Mouse (Mus musculus): ENCODE measurements around the gene Paxx. TPM values are rescaled to one million over a fixed set of nuclear protein-coding genes. Genes with fewer than 3 reads are reported as not detected.

Paxx gene
- polyA plus RNA-seq, 1 experiment from 2014 or later: 85.7 TPM

- H3K27me3 ChIP-seq: no peaks in the 10 kb centered on the region
- H3K4me1 ChIP-seq (replicated peaks): no peaks in the 10 kb centered on the region
- H3K4me2 ChIP-seq (replicated peaks): no peak overlapping the region
- H3K4me3 ChIP-seq (replicated peaks): no peak overlapping the region
- no peak for ATAC-seq
- H3K9ac ChIP-seq (replicated peaks): no peak overlapping the region
- no peaks in the 10 kb centered on the region for H3K36me3 ChIP-seq
- H3K9me3 ChIP-seq: no peaks in the 10 kb centered on the region
- no peak overlapping the region for H3K27ac ChIP-seq
- 95% methylated on average over 3 of the region's 3 CpGs for WGBS
These were observed 17.2 kb upstream of the Paxx start for GRCm38 (mm10) chr2:25477967-25478675.

- Histone ChIP-seq H3K4me2 (replicated peaks) (no peak overlapping the region), H3K27me3 (no peaks in the 10 kb centered on the region), H3K9me3 (no peaks in the 10 kb centered on the region), H3K4me3 (replicated peaks) (no peak overlapping the region), H3K36me3 (no peaks in the 10 kb centered on the region), H3K9ac (replicated peaks) (no peak overlapping the region), H3K4me1 (replicated peaks) (no peaks in the 10 kb centered on the region), H3K27ac (no peak overlapping the region)
- WGBS: 93% methylated on average over 8 of the region's 8 CpGs
- ATAC-seq: no peak
These were observed 16.6 kb upstream of the Paxx start for GRCm38 (mm10) chr2:25477541-25477940.

GRCm38 (mm10) chr2:25472550-25472949 lies 11.7 kb upstream of the Paxx start:
- no peaks in the 10 kb centered on the region for H3K27me3 ChIP-seq
- no peaks in the 10 kb centered on the region for H3K36me3 ChIP-seq
- no peak overlapping the region for H3K4me3 ChIP-seq (replicated peaks)
- H3K4me1 ChIP-seq (replicated peaks): peaks cover 16% of the 10 kb centered on the region
- 70% methylated on average over 2 of the region's 2 CpGs for WGBS
- no peak overlapping the region for H3K4me2 ChIP-seq (replicated peaks)
- H3K27ac ChIP-seq: no peak overlapping the region
- H3K9ac ChIP-seq (replicated peaks): no peak overlapping the region
- H3K9me3 ChIP-seq: no peaks in the 10 kb centered on the region
- no peak for ATAC-seq

GRCm38 (mm10) chr2:25469969-25470368 lies 9.1 kb upstream of the Paxx start, which contains the start of gene Ptgds:
TSS of gene Ptgds (minus strand) at chr2:25470046.
- Histone ChIP-seq H3K4me1 (replicated peaks) (peaks cover 35% of the 10 kb centered on the region), H3K9ac (replicated peaks) (no peak within 1 kb of the TSS), H3K36me3 (no peaks in the 10 kb centered on the region), H3K9me3 (no peaks in the 10 kb centered on the region), H3K27me3 (no peaks in the 10 kb centered on the region), H3K4me3 (replicated peaks) (no peak within 1 kb of the TSS), H3K4me2 (replicated peaks) (no peak within 1 kb of the TSS), H3K27ac (0 out of 2 replicates have a peak within 1 kb of the TSS, but pooled peaks have one; percentile 36)
- WGBS: 71% methylated on average over 6 of the region's 6 CpGs
- ATAC-seq: no peak

- Histone ChIP-seq H3K4me1 (replicated peaks) (peaks cover 35% of the 10 kb centered on the region), H3K4me3 (replicated peaks) (no peak overlapping the region), H3K9ac (replicated peaks) (no peak overlapping the region), H3K4me2 (replicated peaks) (no peak overlapping the region), H3K36me3 (no peaks in the 10 kb centered on the region), H3K27me3 (no peaks in the 10 kb centered on the region), H3K9me3 (no peaks in the 10 kb centered on the region), H3K27ac (0 out of 2 replicates have a peak overlapping the region, but pooled peaks have one; percentile 36)
- whole genome bisulfite sequencing: 75% methylated on average over 10 of the region's 10 CpGs
- peak; percentile 70 for ATAC-seq
These were observed 8.3 kb upstream of the Paxx start for GRCm38 (mm10) chr2:25468962-25469915.

GRCm38 (mm10) chr2:25467606-25468303 lies 6.9 kb upstream of the Paxx start:
- Histone ChIP-seq H3K9me3 (no peaks in the 10 kb centered on the region), H3K27me3 (no peaks in the 10 kb centered on the region), H3K27ac (no peak overlapping the region), H3K4me2 (replicated peaks) (no peak overlapping the region), H3K4me1 (replicated peaks) (peaks cover 35% of the 10 kb centered on the region), H3K9ac (replicated peaks) (no peak overlapping the region), H3K4me3 (replicated peaks) (no peak overlapping the region), H3K36me3 (no peaks in the 10 kb centered on the region)
- ATAC-seq: no peak
- WGBS: 75% methylated on average over 14 of the region's 14 CpGs

GRCm38 (mm10) chr2:25465816-25466635 lies 5.1 kb upstream of the Paxx start:
- no peaks in the 10 kb centered on the region for H3K27me3 ChIP-seq
- H3K27ac ChIP-seq: peak overlapping the region; percentile 56
- WGBS: 39% methylated on average over 10 of the region's 10 CpGs
- ATAC-seq: no peak
- peaks cover 41% of the 10 kb centered on the region for H3K4me1 ChIP-seq (replicated peaks)
- no peaks in the 10 kb centered on the region for H3K36me3 ChIP-seq
- H3K4me3 ChIP-seq (replicated peaks): no peak overlapping the region
- no peak overlapping the region for H3K4me2 ChIP-seq (replicated peaks)
- no peaks in the 10 kb centered on the region for H3K9me3 ChIP-seq
- H3K9ac ChIP-seq (replicated peaks): peak overlapping the region; percentile 25; the same call in 1 of the 2 replicates

- Histone ChIP-seq H3K27ac (no peak overlapping the region), H3K4me3 (replicated peaks) (no peak overlapping the region), H3K4me2 (replicated peaks) (no peak overlapping the region), H3K36me3 (no peaks in the 10 kb centered on the region), H3K27me3 (no peaks in the 10 kb centered on the region), H3K4me1 (replicated peaks) (peaks cover 43% of the 10 kb centered on the region), H3K9me3 (no peaks in the 10 kb centered on the region), H3K9ac (replicated peaks) (no peak overlapping the region)
- ATAC-seq: no peak
- WGBS: 87% methylated on average over 2 of the region's 2 CpGs
These were observed 4.4 kb upstream of the Paxx start for GRCm38 (mm10) chr2:25465256-25465655.

GRCm38 (mm10) chr2:25463630-25464029 lies 2.7 kb upstream of the Paxx start:
- ATAC-seq: no peak
- Histone ChIP-seq H3K9ac (replicated peaks) (no peak overlapping the region), H3K4me1 (replicated peaks) (peaks cover 48% of the 10 kb centered on the region), H3K27me3 (no peaks in the 10 kb centered on the region), H3K9me3 (no peaks in the 10 kb centered on the region), H3K36me3 (peaks cover 10% of the 10 kb centered on the region), H3K4me3 (replicated peaks) (no peak overlapping the region), H3K4me2 (replicated peaks) (no peak overlapping the region), H3K27ac (no peak overlapping the region)
- WGBS: 93% methylated on average over 3 of the region's 3 CpGs

GRCm38 (mm10) chr2:25461407-25461806 lies 513 bp upstream of the Paxx start:
- Histone ChIP-seq H3K36me3 (peaks cover 23% of the 10 kb centered on the region), H3K27ac (peak overlapping the region; percentile 96), H3K27me3 (no peaks in the 10 kb centered on the region), H3K4me3 (replicated peaks) (peak overlapping the region; percentile 72), H3K4me2 (replicated peaks) (peak overlapping the region; percentile 94), H3K9me3 (no peaks in the 10 kb centered on the region), H3K4me1 (replicated peaks) (peaks cover 37% of the 10 kb centered on the region), H3K9ac (replicated peaks) (peak overlapping the region; percentile 83)
- peak; percentile 1; the same call in 1 of the 2 replicates for ATAC-seq
- 27% methylated on average over 3 of the region's 3 CpGs for WGBS

GRCm38 (mm10) chr2:25460135-25460534 lies 759 bp downstream of the Paxx start:
- Histone ChIP-seq H3K4me2 (replicated peaks) (peak overlapping the region; percentile 94), H3K4me1 (replicated peaks) (peaks cover 26% of the 10 kb centered on the region), H3K36me3 (peaks cover 23% of the 10 kb centered on the region), H3K27ac (peak overlapping the region; percentile 96), H3K9ac (replicated peaks) (peak overlapping the region; percentile 83), H3K9me3 (no peaks in the 10 kb centered on the region), H3K4me3 (replicated peaks) (peak overlapping the region; percentile 72), H3K27me3 (no peaks in the 10 kb centered on the region)
- peak; percentile 29; the same call in 1 of the 2 replicates for ATAC-seq
- 33% methylated on average over 5 of the region's 5 CpGs for WGBS

Measured in midbrain, embryonic 13.5 days (tissue).